Mouse (Mus musculus) embryonic facial prominence, embryonic 15.5 days (tissue): ENCODE measurements around the gene Pnpla7. TPM values are rescaled to one million over a fixed set of nuclear protein-coding genes. Genes with fewer than 3 reads are reported as not detected.
A peak's percentile ranks its signal among the peaks of the same experiment; 100 is the strongest.

Experiments
- ATAC-seq: fragments of 200-750 bp; cut with Nextera tagmentation; 2 replicates; pipeline ENCODE4 v1.8.0; 2017; ENCODE audit warnings: low read depth, moderate TSS enrichment; ENCODE audit not compliant: insufficient number of reproducible peaks, low FRiP score, low TSS enrichment
- H3K27ac ChIP-seq: fragments of 300-500 bp; sonication (generic); replicated peaks from 2 replicates; pipeline ENCODE4 v1.5.1; 2015; ENCODE audit warnings: mild to moderate bottlenecking, inconsistent platforms
- H3K27me3 ChIP-seq: fragments of 300-500 bp; sonication (generic); 2 replicates; pipeline ENCODE4 v1.6.1; 2015; ENCODE audit warnings: inconsistent platforms
- H3K36me3 ChIP-seq: fragments of 300-500 bp; sonication (generic); 2 replicates; pipeline ENCODE4 v1.6.1; 2015; ENCODE audit warnings: mild to moderate bottlenecking, inconsistent platforms
- H3K4me1 ChIP-seq: fragments of 300-500 bp; sonication (generic); 2 replicates; pipeline ENCODE4 v1.6.1; 2015; ENCODE audit warnings: inconsistent platforms
- H3K4me2 ChIP-seq: fragments of 300-500 bp; sonication (generic); replicated peaks from 2 replicates; pipeline ENCODE4 v1.6.1; 2015; ENCODE audit warnings: mild to moderate bottlenecking, inconsistent platforms
- H3K4me3 ChIP-seq: fragments of 300-500 bp; sonication (generic); replicated peaks from 2 replicates; pipeline ENCODE4 v1.5.1; 2015; ENCODE audit warnings: mild to moderate bottlenecking, inconsistent platforms
- H3K9ac ChIP-seq: fragments of 300-500 bp; sonication (generic); 2 replicates; pipeline ENCODE4 v1.6.1; 2015; ENCODE audit warnings: inconsistent platforms
- H3K9me3 ChIP-seq: fragments of 300-500 bp; sonication (generic); replicated peaks from 2 replicates; pipeline ENCODE4 v1.6.1; 2016; ENCODE audit warnings: inconsistent platforms
- WGBS: fragments of 180-500 bp; shearing (Covaris S2); methylation state at CpG from one replicate; pipeline ENCODE4 v1.1.7; 2015; 5-methylcytosine and 5-hydroxymethylcytosine counted together
- polyA plus RNA-seq: library from polyadenylated mRNA; unstranded; fragments of >200 nt; fragmentation: Nextera tagmentation; extraction: Ambion mirVana; gene quantifications from 2 replicates; pipeline ENCODE4 v1.2.1, GENCODE M21; 2015

The Pnpla7 gene
- polyA plus RNA-seq, 1 experiment from 2014 or later, result 9.7 TPM

DNA sequence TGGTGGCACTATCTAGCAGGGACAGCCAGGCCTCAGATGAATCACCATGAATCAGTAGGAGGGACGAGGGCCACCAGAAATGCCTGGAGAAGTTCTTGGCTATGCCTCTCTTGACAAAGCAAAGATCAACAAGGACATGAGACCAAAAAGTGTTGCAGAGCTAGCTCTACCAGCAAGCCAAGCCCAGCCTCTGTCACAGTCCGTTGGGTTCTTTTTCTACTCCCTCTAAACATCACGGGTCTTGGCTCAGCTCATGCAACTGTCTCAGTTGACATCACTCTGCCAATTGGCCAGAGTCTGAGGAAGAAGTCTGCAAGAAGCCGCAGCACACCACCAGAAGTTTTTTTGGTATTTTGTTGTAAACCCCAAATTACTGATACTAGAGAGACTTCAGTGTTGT lies 99.7 kb downstream of the Pnpla7 start:
- Histone ChIP-seq H3K27ac (no peak overlapping the region), H3K4me3 (no peak overlapping the region), H3K9ac (no peak overlapping the region), H3K4me1 (no peaks in the 10 kb centered on the region), H3K9me3 (no peaks in the 10 kb centered on the region), H3K4me2 (no peak overlapping the region), H3K27me3 (no peaks in the 10 kb centered on the region), H3K36me3 (no peaks in the 10 kb centered on the region)
- 57% methylated on average over 4 of the region's 4 CpGs for WGBS
- no peak for ATAC-seq

- WGBS, result 65% methylated on average over 1 of the region's 1 CpGs
- H3K9ac ChIP-seq, result no peak overlapping the region
- no peaks in the 10 kb centered on the region for H3K9me3 ChIP-seq
- H3K36me3 ChIP-seq, result no peaks in the 10 kb centered on the region
- H3K4me2 ChIP-seq, result no peak overlapping the region
- no peaks in the 10 kb centered on the region for H3K4me1 ChIP-seq
- H3K27me3 ChIP-seq, result no peaks in the 10 kb centered on the region
- no peak overlapping the region for H3K27ac ChIP-seq
- no peak for ATAC-seq
- H3K4me3 ChIP-seq, result no peak overlapping the region
Observed at GRCm38 (mm10) chr2:25078967-25079366, 103.1 kb downstream of the Pnpla7 start.

GRCm38 (mm10) chr2:25080076-25080475 lies 104.2 kb downstream of the Pnpla7 start, which contains the start of gene Entpd8:
Entpd8 (plus strand) TSS chr2:25080304.
- 45% methylated on average over 5 of the region's 5 CpGs for WGBS
- no peak within 1 kb of the TSS for H3K9ac ChIP-seq
- H3K9me3 ChIP-seq, result no peaks in the 10 kb centered on the region
- no peak within 1 kb of the TSS for H3K4me2 ChIP-seq
- no peak within 1 kb of the TSS for H3K27ac ChIP-seq
- H3K36me3 ChIP-seq, result no peaks in the 10 kb centered on the region
- no peak within 1 kb of the TSS for H3K4me3 ChIP-seq
- no peak for ATAC-seq
- H3K27me3 ChIP-seq, result no peaks in the 10 kb centered on the region
- no peaks in the 10 kb centered on the region for H3K4me1 ChIP-seq

- Histone ChIP-seq H3K4me3 (no peak overlapping the region), H3K4me1 (no peaks in the 10 kb centered on the region), H3K9ac (no peak overlapping the region), H3K27ac (no peak overlapping the region), H3K36me3 (no peaks in the 10 kb centered on the region), H3K4me2 (no peak overlapping the region), H3K9me3 (no peaks in the 10 kb centered on the region), H3K27me3 (no peaks in the 10 kb centered on the region)
- 72% methylated on average over 4 of the region's 4 CpGs for WGBS
- no peak for ATAC-seq
Observed at GRCm38 (mm10) chr2:25083697-25084096, 107.9 kb downstream of the Pnpla7 start.

- no peak overlapping the region for H3K27ac ChIP-seq
- no peaks in the 10 kb centered on the region for H3K36me3 ChIP-seq
- no peak for ATAC-seq
- no peak overlapping the region for H3K4me3 ChIP-seq
- H3K9ac ChIP-seq, result no peak overlapping the region
- 93% methylated on average over 5 of the region's 5 CpGs for WGBS
- H3K9me3 ChIP-seq, result no peaks in the 10 kb centered on the region
- H3K4me1 ChIP-seq, result no peaks in the 10 kb centered on the region
- H3K27me3 ChIP-seq, result no peaks in the 10 kb centered on the region
- no peak overlapping the region for H3K4me2 ChIP-seq
Observed at GRCm38 (mm10) chr2:25085571-25085970, 109.7 kb downstream of the Pnpla7 start.

- WGBS, result 87% methylated on average over 2 of the region's 2 CpGs
- ATAC-seq, result no peak
- Histone ChIP-seq H3K4me1 (no peaks in the 10 kb centered on the region), H3K27me3 (0 out of 2 replicates have a peak, but pooled peaks cover under 1% of the 10 kb centered on the region), H3K36me3 (no peaks in the 10 kb centered on the region), H3K4me2 (no peak overlapping the region), H3K9me3 (no peaks in the 10 kb centered on the region), H3K27ac (no peak overlapping the region), H3K4me3 (no peak overlapping the region), H3K9ac (no peak overlapping the region)
Observed at GRCm38 (mm10) chr2:25087842-25088241, 112.0 kb downstream of the Pnpla7 start.

- H3K9me3 ChIP-seq, result no peaks in the 10 kb centered on the region
- H3K4me2 ChIP-seq, result no peak overlapping the region
- no peaks in the 10 kb centered on the region for H3K4me1 ChIP-seq
- H3K36me3 ChIP-seq, result no peaks in the 10 kb centered on the region
- 88% methylated on average over 3 of the region's 3 CpGs for WGBS
- H3K27me3 ChIP-seq, result peaks cover 4% of the 10 kb centered on the region; the same call in 1 of the 2 replicates
- no peak overlapping the region for H3K9ac ChIP-seq
- no peak overlapping the region for H3K27ac ChIP-seq
- no peak for ATAC-seq
- H3K4me3 ChIP-seq, result no peak overlapping the region
Observed at GRCm38 (mm10) chr2:25088636-25089035, 112.8 kb downstream of the Pnpla7 start.

- Histone ChIP-seq H3K4me3 (peak overlapping the region; percentile 9), H3K36me3 (no peaks in the 10 kb centered on the region), H3K9me3 (no peaks in the 10 kb centered on the region), H3K27me3 (peaks cover 9% of the 10 kb centered on the region; the same call in 1 of the 2 replicates), H3K4me2 (peak overlapping the region; percentile 27), H3K4me1 (0 out of 2 replicates have a peak, but pooled peaks cover 6% of the 10 kb centered on the region), H3K9ac (no peak overlapping the region), H3K27ac (no peak overlapping the region)
- no peak for ATAC-seq
- 35% methylated on average over 17 of the region's 17 CpGs for WGBS
Observed at GRCm38 (mm10) chr2:25094785-25095108, 118.9 kb downstream of the Pnpla7 start.

- Histone ChIP-seq H3K4me2 (peak within 1 kb of the TSS; percentile 27), H3K4me3 (peak within 1 kb of the TSS; percentile 9), H3K27ac (no peak within 1 kb of the TSS), H3K4me1 (0 out of 2 replicates have a peak, but pooled peaks cover 6% of the 10 kb centered on the region), H3K9ac (no peak within 1 kb of the TSS), H3K27me3 (peaks cover 9% of the 10 kb centered on the region; the same call in 1 of the 2 replicates), H3K36me3 (no peaks in the 10 kb centered on the region), H3K9me3 (no peaks in the 10 kb centered on the region)
- WGBS, result 41% methylated on average over 28 of the region's 28 CpGs
- peak; percentile 62; the same call in 1 of the 2 replicates for ATAC-seq
Observed at GRCm38 (mm10) chr2:25095109-25095850, 119.4 kb downstream of the Pnpla7 start, which contains the start of gene Noxa1. Noxa1 (minus strand) TSS chr2:25095149.

- no peak for ATAC-seq
- H3K9ac ChIP-seq, result no peak overlapping the region
- WGBS, result 63% methylated on average over 3 of the region's 3 CpGs
Observed at GRCm38 (mm10) chr2:25098005-25098615, 122.3 kb downstream of the Pnpla7 start.

DNA sequence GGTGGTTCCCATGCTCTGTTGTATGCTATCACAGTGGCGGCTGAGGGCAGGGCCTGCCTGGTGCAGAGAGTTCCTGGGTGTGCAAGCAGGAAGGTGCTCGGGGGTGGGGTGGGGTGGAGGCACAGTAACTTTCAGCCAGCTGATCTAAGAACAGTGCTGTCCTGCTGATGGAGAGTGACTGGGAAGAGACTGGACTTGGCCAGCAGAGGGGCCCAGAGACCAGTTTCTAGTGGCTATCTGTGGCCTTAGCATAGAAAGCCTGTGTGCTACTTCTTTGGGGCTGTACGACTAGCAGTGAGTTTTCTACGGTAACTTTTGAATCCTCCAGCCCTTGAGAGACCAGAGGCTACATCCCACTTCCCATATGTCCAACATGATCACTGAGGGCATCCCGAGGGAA lies 123.1 kb downstream of the Pnpla7 start:
- H3K27ac ChIP-seq, result no peak overlapping the region
- WGBS, result 64% methylated on average over 5 of the region's 5 CpGs
- ATAC-seq, result no peak
- no peak overlapping the region for H3K4me3 ChIP-seq
- peaks cover 4% of the 10 kb centered on the region; the same call in 1 of the 2 replicates for H3K27me3 ChIP-seq
- H3K4me1 ChIP-seq, result 0 out of 2 replicates have a peak, but pooled peaks cover 6% of the 10 kb centered on the region
- no peak overlapping the region for H3K4me2 ChIP-seq
- no peaks in the 10 kb centered on the region for H3K9me3 ChIP-seq
- no peak overlapping the region for H3K9ac ChIP-seq
- no peaks in the 10 kb centered on the region for H3K36me3 ChIP-seq

More at GRCm38 (mm10) chr2:25098005-25098615, 122.3 kb downstream of the Pnpla7 start:
- H3K4me3 ChIP-seq, result no peak overlapping the region
- H3K4me1 ChIP-seq, result 0 out of 2 replicates have a peak, but pooled peaks cover 6% of the 10 kb centered on the region
- H3K27ac ChIP-seq, result no peak overlapping the region
- no peaks in the 10 kb centered on the region for H3K9me3 ChIP-seq
- peaks cover 5% of the 10 kb centered on the region; the same call in 1 of the 2 replicates for H3K27me3 ChIP-seq
- H3K36me3 ChIP-seq, result no peaks in the 10 kb centered on the region
- H3K4me2 ChIP-seq, result no peak overlapping the region
